Mouse (Mus musculus) hindbrain, postnatal 0 days (tissue): ENCODE results near the gene Elmo1. TPM values are rescaled to one million over a fixed set of nuclear protein-coding genes. Genes with fewer than 3 reads are reported as not detected.

Source experiments
- ATAC-seq: fragments of 200-750 bp; cut with Nextera tagmentation; 2 replicates; pipeline ENCODE4 v1.8.0; 2017; ENCODE audit warnings: mild to moderate bottlenecking, moderate TSS enrichment, moderate library complexity
- DNase-seq: peaks from one replicate; pipeline ENCODE4 v3.0.0-alpha.2; 2015; ENCODE audit warnings: low spot score
- H3K27ac ChIP-seq: fragments of 300-500 bp; sonication (generic); 2 replicates; pipeline ENCODE4 v1.5.1; 2014; ENCODE audit warnings: mild to moderate bottlenecking
- H3K27me3 ChIP-seq: fragments of 300-500 bp; sonication (generic); 2 replicates; pipeline ENCODE4 v1.6.1; 2014; ENCODE audit warnings: low read length, mixed read lengths; ENCODE audit not compliant: insufficient read depth
- H3K36me3 ChIP-seq: fragments of 300-500 bp; sonication (generic); 2 replicates; pipeline ENCODE4 v1.6.1; 2014; ENCODE audit warnings: low read length, mixed read lengths; ENCODE audit not compliant: insufficient read depth
- H3K4me1 ChIP-seq: fragments of 300-500 bp; sonication (generic); 2 replicates; pipeline ENCODE4 v1.6.1; 2014; ENCODE audit warnings: antibody characterized with exemption, low read length, mixed read lengths; ENCODE audit not compliant: insufficient read depth
- H3K4me2 ChIP-seq: fragments of 300-500 bp; sonication (generic); 2 replicates; pipeline ENCODE4 v1.6.1; 2014; ENCODE audit warnings: low read depth, mild to moderate bottlenecking, low read length, moderate library complexity, mixed read lengths
- H3K4me3 ChIP-seq: fragments of 300-500 bp; sonication (generic); 2 replicates; pipeline ENCODE4 v1.5.1; 2014; ENCODE audit warnings: low read length
- H3K9ac ChIP-seq: fragments of 300-500 bp; sonication (generic); replicated peaks from 2 replicates; pipeline ENCODE4 v1.6.1; 2014; ENCODE audit warnings: mild to moderate bottlenecking, low read length, moderate library complexity, mixed read lengths
- H3K9me3 ChIP-seq: fragments of 300-500 bp; sonication (generic); 2 replicates; pipeline ENCODE4 v1.6.1; 2016; ENCODE audit warnings: low read length, mixed read lengths
- CTCF ChIP-seq: IDR thresholded peaks from 2 replicates; pipeline ENCODE4 v1.5.1; 2016; ENCODE audit warnings: antibody characterized with exemption, control low read depth, low read depth
- WGBS: fragments of 180-500 bp; shearing (Covaris S2); extraction: QIAGEN DNeasy Blood & Tissue Kit; methylation state at CpG from one replicate; pipeline ENCODE4 v1.1.7; 2014; 5-methylcytosine and 5-hydroxymethylcytosine counted together
- polyA plus RNA-seq: library from polyadenylated mRNA; unstranded; fragments of >200 nt; fragmentation: Nextera tagmentation; extraction: Ambion mirVana; gene quantifications from 2 replicates; pipeline ENCODE4 v1.2.1, GENCODE M21; 2015
- total RNA-seq: library from RNA; depleted of rRNA; stranded (reverse); fragments of >200 nt; gene quantifications from 2 replicates; pipeline ENCODE4 v1.2.3, GENCODE M21; 2014

The Elmo1 gene
- total and polyA plus RNA-seq, 2 experiments from 2014 or later = 35.8 to 37.5 TPM

- WGBS = 93% methylated on average over 4 of the region's 4 CpGs
Observed at GRCm38 (mm10) chr13:20202617-20203016, 112.2 kb downstream of the Elmo1 start.

GRCm38 (mm10) chr13:20204165-20204564 lies 113.8 kb downstream of the Elmo1 start:
- DNase-seq = no peak
- no peak for ATAC-seq
- Histone ChIP-seq H3K9ac (no peak overlapping the region), H3K27me3 (no peaks in the 10 kb centered on the region), H3K4me2 (no peak overlapping the region), H3K4me3 (no peak overlapping the region), H3K27ac (no peak overlapping the region), H3K9me3 (no peaks in the 10 kb centered on the region), H3K36me3 (no peaks in the 10 kb centered on the region), H3K4me1 (no peaks in the 10 kb centered on the region; the same call in 1 of the 2 replicates)
- no peak for TF ChIP-seq CTCF

More at GRCm38 (mm10) chr13:20202617-20203016, 112.2 kb downstream of the Elmo1 start:
- Histone ChIP-seq H3K27me3 (no peaks in the 10 kb centered on the region), H3K9me3 (no peaks in the 10 kb centered on the region), H3K9ac (no peak overlapping the region), H3K27ac (no peak overlapping the region), H3K4me1 (no peaks in the 10 kb centered on the region), H3K36me3 (no peaks in the 10 kb centered on the region), H3K4me3 (no peak overlapping the region), H3K4me2 (no peak overlapping the region)
- DNase-seq = no peak
- TF ChIP-seq CTCF = no peak
- no peak for ATAC-seq

- H3K4me1 ChIP-seq = no peaks in the 10 kb centered on the region; the same call in 1 of the 2 replicates
- WGBS = 91% methylated on average over 12 of the region's 12 CpGs
- ATAC-seq (no peak), DNase-seq (no peak)
- no peak for TF ChIP-seq CTCF
- H3K4me2 ChIP-seq = no peak overlapping the region
- no peaks in the 10 kb centered on the region for H3K9me3 ChIP-seq
- H3K9ac ChIP-seq = no peak overlapping the region
- H3K27me3 ChIP-seq = no peaks in the 10 kb centered on the region
- H3K27ac ChIP-seq = no peak overlapping the region
- no peaks in the 10 kb centered on the region for H3K36me3 ChIP-seq
- no peak overlapping the region for H3K4me3 ChIP-seq
Observed at GRCm38 (mm10) chr13:20205007-20205745, 114.8 kb downstream of the Elmo1 start.

GRCm38 (mm10) chr13:20205746-20206145 lies 115.3 kb downstream of the Elmo1 start:
- ATAC-seq (no peak), DNase-seq (no peak)
- no peaks in the 10 kb centered on the region for H3K27me3 ChIP-seq
- WGBS = 87% methylated on average over 2 of the region's 2 CpGs
- H3K4me1 ChIP-seq = no peaks in the 10 kb centered on the region; the same call in 1 of the 2 replicates
- H3K9me3 ChIP-seq = no peaks in the 10 kb centered on the region
- no peaks in the 10 kb centered on the region for H3K36me3 ChIP-seq
- no peak for TF ChIP-seq CTCF
- H3K4me2 ChIP-seq = no peak overlapping the region
- H3K27ac ChIP-seq = no peak overlapping the region
- H3K9ac ChIP-seq = no peak overlapping the region
- H3K4me3 ChIP-seq = no peak overlapping the region

GRCm38 (mm10) chr13:20207126-20207525 lies 116.7 kb downstream of the Elmo1 start:
- Histone ChIP-seq H3K4me1 (no peaks in the 10 kb centered on the region; the same call in 1 of the 2 replicates), H3K9ac (no peak overlapping the region), H3K4me2 (no peak overlapping the region), H3K27me3 (no peaks in the 10 kb centered on the region), H3K4me3 (no peak overlapping the region), H3K36me3 (no peaks in the 10 kb centered on the region), H3K9me3 (no peaks in the 10 kb centered on the region), H3K27ac (no peak overlapping the region)
- peak; percentile 55; the same call in 1 of the 2 replicates for ATAC-seq
- no peak for TF ChIP-seq CTCF
- DNase-seq = no peak
- 56% methylated on average over 5 of the region's 5 CpGs for WGBS

- no peak overlapping the region for H3K27ac ChIP-seq
- no peaks in the 10 kb centered on the region; the same call in 1 of the 2 replicates for H3K4me1 ChIP-seq
- H3K36me3 ChIP-seq = no peaks in the 10 kb centered on the region
- no peak overlapping the region for H3K4me3 ChIP-seq
- ATAC-seq = no peak
- no peak overlapping the region for H3K9ac ChIP-seq
- DNase-seq = no peak
- WGBS = 54% methylated on average over 7 of the region's 7 CpGs
- no peaks in the 10 kb centered on the region for H3K27me3 ChIP-seq
- H3K4me2 ChIP-seq = no peak overlapping the region
- peak; percentile 25; the same call in 1 of the 2 replicates for TF ChIP-seq CTCF
- no peaks in the 10 kb centered on the region for H3K9me3 ChIP-seq
Observed at GRCm38 (mm10) chr13:20207950-20208642, 117.7 kb downstream of the Elmo1 start.
